Mouse (Mus musculus) liver, adult 2 months (tissue): Measurements from ENCODE around the gene Pla2g2e.

Source experiments
- CTCF ChIP-seq: fragments of 200-500 bp; IDR thresholded peaks from 2 replicates; pipeline ENCODE4 v1.5.1; 2011; ENCODE audit warnings: low read depth, low read length, control low read depth
- POLR2A ChIP-seq: fragments of 200-500 bp; IDR thresholded peaks from 2 replicates; pipeline ENCODE4 v1.6.1; 2011; ENCODE audit warnings: low read length, control low read depth; ENCODE audit not compliant: insufficient read depth; ENCODE audit errors: extremely low read depth

DNA sequence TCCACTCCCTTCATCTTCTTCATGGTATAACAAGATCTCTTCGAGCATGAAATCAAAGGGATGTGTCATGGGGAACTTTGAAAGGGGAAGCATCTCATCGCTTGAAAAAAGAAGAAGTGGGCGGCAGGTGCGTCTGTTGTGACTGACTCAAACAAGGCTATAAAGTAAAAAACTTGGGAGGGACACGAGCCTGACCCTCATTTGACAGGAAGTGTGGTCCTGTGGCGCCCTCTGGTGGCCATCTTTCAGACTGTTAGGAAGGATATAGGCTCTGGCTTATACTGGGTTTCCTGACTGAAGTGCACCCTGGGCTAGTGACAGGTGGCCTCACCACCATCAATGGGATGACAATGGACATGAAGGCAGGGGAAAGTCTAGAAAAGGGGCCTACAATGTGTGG, 6.5 kb downstream of the Pla2g2e start:
- TF ChIP-seq CTCF, result peak; percentile 87
- TF ChIP-seq POLR2A, result no peak
